ENCODE assay signal across 9 mouse cellular contexts in genomic region chr11:97523827-97524261, GRCm38 (mm10). TPM values are rescaled to one million over a fixed set of nuclear protein-coding genes. Genes with fewer than 3 reads are reported as not detected.
DNase-seq lines count a peak whose midpoint lies in the region; ATAC-seq and TF ChIP-seq lines count a peak whose summit lies in the region.
"Had no signal": no experiment of that assay in that cellular context is flagged by ENCODE, and none has a peak within 500 bp of the region (broad histone marks: within the 10 kb centered on the region; RNA-seq: fewer than 3 reads in every experiment).

No protein-coding gene starts in this region.

- H3K4me2 ChIP-seq in embryonic facial prominence, embryonic 11.5 days (ENCODE audit: low read depth, low read length): no peak overlapping the region
- H3K4me2 ChIP-seq in kidney, postnatal 0 days (ENCODE audit: low read length): no peak overlapping the region
- H3K4me2 ChIP-seq in midbrain, embryonic 16.5 days (ENCODE audit: low read length): peak overlapping the region; percentile 14; the same call in 1 of the 2 replicates
- H3K4me2 ChIP-seq: limb, embryonic 12.5 days had no signal

- H3K27ac ChIP-seq in layer of hippocampus, adult 2 months: peak overlapping the region; percentile 32; the same call in 1 of the 2 replicates
- H3K27ac ChIP-seq in embryonic facial prominence, embryonic 11.5 days (replicated peaks; ENCODE audit: low read depth, low read length): no peak overlapping the region
- H3K27ac ChIP-seq in kidney, postnatal 0 days: peak overlapping the region; percentile 1; the same call in 1 of the 2 replicates
- H3K27ac ChIP-seq in midbrain, embryonic 16.5 days (ENCODE audit: low read length): peak overlapping the region; percentile 63
- H3K27ac ChIP-seq in gastrocnemius, adult 2 months: no peak overlapping the region
- H3K27ac ChIP-seq: limb, embryonic 12.5 days had no signal

- no peaks in the 10 kb centered on the region for H3K36me3 ChIP-seq in embryonic facial prominence, embryonic 11.5 days (replicated peaks; ENCODE audit: control insufficient read depth, insufficient read depth, low read depth, low read length)
- H3K36me3 ChIP-seq in kidney, postnatal 0 days (ENCODE audit: insufficient read depth, low read length): no peaks in the 10 kb centered on the region
- H3K36me3 ChIP-seq in midbrain, embryonic 16.5 days (ENCODE audit: control insufficient read depth, insufficient read depth, low read length): peaks cover 43% of the 10 kb centered on the region
- H3K36me3 ChIP-seq: limb, embryonic 12.5 days had no signal

- H3K9ac ChIP-seq in embryonic facial prominence, embryonic 11.5 days (replicated peaks; ENCODE audit: low read length): no peak overlapping the region
- no peak overlapping the region for H3K9ac ChIP-seq in kidney, postnatal 0 days (ENCODE audit: low read depth, low read length)
- peak overlapping the region; percentile 12; the same call in 1 of the 2 replicates for H3K9ac ChIP-seq in midbrain, embryonic 16.5 days (ENCODE audit: low read depth, low read length)
- H3K9ac ChIP-seq: limb, embryonic 12.5 days had no signal

- peak; percentile 57 for ATAC-seq in embryonic facial prominence, embryonic 11.5 days (replicated peaks; ENCODE audit: insufficient number of reproducible peaks, low FRiP score, low TSS enrichment, low read depth)
- ATAC-seq in kidney, postnatal 0 days (replicated peaks; ENCODE audit: low FRiP score, low read depth): peak; percentile 65
- ATAC-seq in midbrain, embryonic 16.5 days: peak; percentile 40; the same call in 1 of the 2 replicates
- no peak for ATAC-seq in megakaryocyte progenitor cell, adult 5-6 weeks (replicated peaks; ENCODE audit: poor library complexity)

- no peak for TF ChIP-seq CTCF in layer of hippocampus, adult 2 months (conservative IDR thresholded peaks at IDR 0.05)
- no peak for TF ChIP-seq CTCF in kidney, postnatal 0 days (IDR thresholded peaks at IDR 0.05; ENCODE audit: low read depth)
- TF ChIP-seq CTCF in gastrocnemius, adult 2 months (IDR thresholded peaks at IDR 0.05): no peak

- H3K4me1 ChIP-seq in embryonic facial prominence, embryonic 11.5 days (ENCODE audit: control insufficient read depth, insufficient read depth, low read length): peaks cover 7% of the 10 kb centered on the region; the same call in 1 of the 2 replicates
- H3K4me1 ChIP-seq in kidney, postnatal 0 days (replicated peaks; ENCODE audit: insufficient read depth, low read length): peaks cover 13% of the 10 kb centered on the region
- H3K4me1 ChIP-seq in midbrain, embryonic 16.5 days (ENCODE audit: control insufficient read depth, insufficient read depth, low read length): peaks cover 10% of the 10 kb centered on the region; the same call in 1 of the 2 replicates

- intact Hi-C loops in gastrocnemius, adult 2 months (cut with DNase I): no loop called here

- H3K4me3 ChIP-seq in layer of hippocampus, adult 2 months: no peak overlapping the region
- H3K4me3 ChIP-seq in embryonic facial prominence, embryonic 11.5 days (ENCODE audit: low read depth, low read length): no peak overlapping the region
- no peak overlapping the region for H3K4me3 ChIP-seq in kidney, postnatal 0 days (replicated peaks; ENCODE audit: low read depth, low read length)
- H3K4me3 ChIP-seq in midbrain, embryonic 16.5 days (ENCODE audit: low read depth, low read length): no peak overlapping the region
- H3K4me3 ChIP-seq in gastrocnemius, adult 2 months: no peak overlapping the region
- H3K4me3 ChIP-seq: limb, embryonic 12.5 days had no signal

- H3K27me3 ChIP-seq in embryonic facial prominence, embryonic 11.5 days (ENCODE audit: control insufficient read depth, insufficient read depth, low read length): no peaks in the 10 kb centered on the region
- H3K27me3 ChIP-seq in kidney, postnatal 0 days (ENCODE audit: insufficient read depth, low read length): no peaks in the 10 kb centered on the region
- no peaks in the 10 kb centered on the region for H3K27me3 ChIP-seq in midbrain, embryonic 16.5 days (ENCODE audit: control insufficient read depth, insufficient read depth, low read depth, low read length)

- H3K9me3 ChIP-seq in embryonic facial prominence, embryonic 11.5 days (replicated peaks; ENCODE audit: control insufficient read depth, low read length): no peaks in the 10 kb centered on the region
- no peaks in the 10 kb centered on the region for H3K9me3 ChIP-seq in kidney, postnatal 0 days (replicated peaks; ENCODE audit: low read length)
- H3K9me3 ChIP-seq in midbrain, embryonic 16.5 days (replicated peaks; ENCODE audit: control insufficient read depth, low read length, poor library complexity, severe bottlenecking): no peaks in the 10 kb centered on the region
- H3K9me3 ChIP-seq: limb, embryonic 12.5 days had no signal

- WGBS in embryonic facial prominence, embryonic 11.5 days: 7% methylated on average over 1 of the region's 1 CpGs
- WGBS in kidney, postnatal 0 days: 0% methylated on average over 1 of the region's 1 CpGs
- WGBS in midbrain, embryonic 16.5 days: 8% methylated on average over 1 of the region's 1 CpGs

- no peak for DNase-seq in layer of hippocampus, adult 2 months (ENCODE audit: low spot score in 2 of 2)
- no peak for DNase-seq in layer of hippocampus, adult 18-20 months (ENCODE audit: low spot score in 2 of 2)
- peak; percentile 48 for DNase-seq in embryonic facial prominence, embryonic 11.5 days (ENCODE audit: low spot score)
- peak; percentile 67 for DNase-seq in kidney, postnatal 0 days (ENCODE audit: low spot score)
- no peak for DNase-seq in thymus, postnatal 0 days (ENCODE audit: low spot score)
- DNase-seq in gastrocnemius, adult 2 months: no peak

RNA-seq across cellular contexts. Expression of gene 4933428G20Rik, which starts 23.7 kb away (rescaled TPM):
- total RNA-seq in layer of hippocampus, adult 2 months (2021): under 1 TPM in 1 of 2 experiments, not detected in 1; 0.25 TPM
- not detected for total RNA-seq in layer of hippocampus, adult 18-20 months (2021)
- polyA plus RNA-seq in embryonic facial prominence, embryonic 11.5 days (2014; fragmentation: Nextera tagmentation; extraction: Ambion mirVana): not detected in 2 replicates
- 0.08 and 0.28 TPM in 2 replicates for polyA plus RNA-seq in kidney, postnatal 0 days (2015; fragmentation: Nextera tagmentation; extraction: Ambion mirVana)
- 1.2 and 1.3 TPM in 2 replicates for polyA plus RNA-seq in midbrain, embryonic 16.5 days (2015; fragmentation: Nextera tagmentation; extraction: Ambion mirVana)
- total RNA-seq in megakaryocyte progenitor cell, adult 5-6 weeks (2015): not detected in 2 replicates
- total RNA-seq in megakaryocyte progenitor cell, adult 5-6 weeks (2017): not detected in 2 replicates
- 0.09 and 0.12 TPM in 2 replicates for polyA plus RNA-seq in thymus, postnatal 0 days (2015; fragmentation: Nextera tagmentation; extraction: Ambion mirVana)
- total RNA-seq in gastrocnemius, adult 2 months (2021): not detected

RNA-seq across cellular contexts. Expression of gene Srcin1, which starts 52.1 kb away (rescaled TPM):
- 100 to 1,000 TPM; 226 to 232 TPM for total RNA-seq in layer of hippocampus, adult 2 months (2021)
- 100 to 1,000 TPM; 218 to 221 TPM for total RNA-seq in layer of hippocampus, adult 18-20 months (2021)
- 0.55 and 0.56 TPM in 2 replicates for polyA plus RNA-seq in embryonic facial prominence, embryonic 11.5 days (2014; fragmentation: Nextera tagmentation; extraction: Ambion mirVana)
- polyA plus RNA-seq in kidney, postnatal 0 days (2015; fragmentation: Nextera tagmentation; extraction: Ambion mirVana): 0.59 and 0.70 TPM in 2 replicates
- polyA plus RNA-seq in midbrain, embryonic 16.5 days (2015; fragmentation: Nextera tagmentation; extraction: Ambion mirVana): 9.2 and 10.4 TPM in 2 replicates
- total RNA-seq in megakaryocyte progenitor cell, adult 5-6 weeks (2015): 0.02 TPM in 1 of 2 replicates, not detected in the other
- not detected in 2 replicates for total RNA-seq in megakaryocyte progenitor cell, adult 5-6 weeks (2017)
- 0.05 and 0.06 TPM in 2 replicates for polyA plus RNA-seq in thymus, postnatal 0 days (2015; fragmentation: Nextera tagmentation; extraction: Ambion mirVana)
- 1 to 10 TPM in 1 of 2 experiments, under 1 TPM in 1; 0.61 to 1.2 TPM for total RNA-seq in gastrocnemius, adult 2 months (2021)

Comparison
In these comparisons a context has a peak if more than half of its experiments do, and no peak if none do; other contexts are left out.
1. DNase-seq: peak in embryonic facial prominence, embryonic 11.5 days (single experiment) and kidney, postnatal 0 days (single experiment); none in layer of hippocampus, adult 2 months (0 of 2), layer of hippocampus, adult 18-20 months (0 of 2), thymus, postnatal 0 days (single experiment) and gastrocnemius, adult 2 months (single experiment).
2. H3K27ac ChIP-seq: peak in layer of hippocampus, adult 2 months (single experiment), kidney, postnatal 0 days (single experiment) and midbrain, embryonic 16.5 days (single experiment); none in embryonic facial prominence, embryonic 11.5 days (single experiment) and gastrocnemius, adult 2 months (single experiment).
3. RNA of gene Srcin1, which starts 52.1 kb away (total RNA-seq): 226 to 232 TPM in layer of hippocampus, adult 2 months and 218 to 221 TPM in layer of hippocampus, adult 18-20 months; 0.61 to 1.2 TPM in gastrocnemius, adult 2 months and 0.02 TPM in megakaryocyte progenitor cell, adult 5-6 weeks; every median in the first group is over 10 times any median in the second.